Mouse (Mus musculus) spleen, adult 18-20 months (tissue): ENCODE measurements around the gene Methig1.
A peak's percentile ranks its signal among the peaks of the same experiment; 100 is the strongest.
"Not testable (repeated sequence)": the region's sequence is repeated elsewhere in the genome, so short reads cannot be mapped to it uniquely, and the experiment has no call there.

Source experiments
- DNase-seq, 2 experiments: peaks; one replicate each; pipeline ENCODE4 v3.0.0; 2022; ENCODE audit warnings: mixed read lengths in 2 of 2

Methig1 gene

GRCm38 (mm10) chr15:100352711-100353250 is at the start of gene Methig1, which contains the start of gene Mettl7a2:
Gene Methig1, plus strand, starts transcription at chr15:100353149.
Gene Mettl7a2, plus strand, starts transcription at chr15:100353200.
- DNase-seq, result no peak

GRCm38 (mm10) chr15:100303428-100304018 is 49.4 kb upstream of the Methig1 start:
- DNase-seq, result no peak

GRCm38 (mm10) chr15:100304019-100304991 is 48.6 kb upstream of the Methig1 start, which contains the start of gene Mettl7a1:
Gene Mettl7a1, plus strand, starts transcription at chr15:100304140.
- DNase-seq, result peak; percentile 61 to 67

GRCm38 (mm10) chr15:100306201-100306600 is 46.7 kb upstream of the Methig1 start:
- no peak for DNase-seq

DNA sequence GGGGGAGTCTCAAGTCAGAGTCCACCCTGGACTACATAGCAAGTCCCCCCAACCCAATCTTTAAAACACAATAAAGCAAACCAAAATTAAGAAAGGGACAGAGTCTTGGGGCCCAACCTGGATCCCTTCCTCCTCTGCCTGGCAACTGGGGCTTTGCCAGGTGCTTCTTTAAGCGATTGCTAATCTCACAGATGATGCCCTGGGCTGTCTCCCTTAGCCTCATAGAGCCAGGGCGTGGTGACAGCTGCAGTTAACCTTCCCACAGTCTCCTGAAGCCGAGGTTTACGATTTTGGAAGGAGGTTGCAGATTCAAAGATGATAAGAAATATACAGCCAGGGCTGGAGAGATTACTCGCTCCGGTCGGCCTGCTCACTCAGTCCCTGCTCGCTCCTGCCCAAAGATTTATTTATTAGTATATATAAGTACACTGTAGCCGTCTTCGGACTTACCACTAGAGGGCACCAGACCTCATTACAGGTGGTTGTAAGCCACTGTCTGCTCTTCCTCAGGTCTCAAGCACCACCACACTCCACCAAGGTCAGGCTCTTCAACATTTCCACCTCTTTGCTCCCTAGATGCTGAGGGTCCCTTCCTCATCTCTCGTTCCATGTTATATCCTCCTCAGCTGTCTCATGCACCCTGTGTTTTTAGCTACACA is 45.4 kb upstream of the Methig1 start:
- DNase-seq, result peak in 1 of 2 experiments; percentile 23

DNA sequence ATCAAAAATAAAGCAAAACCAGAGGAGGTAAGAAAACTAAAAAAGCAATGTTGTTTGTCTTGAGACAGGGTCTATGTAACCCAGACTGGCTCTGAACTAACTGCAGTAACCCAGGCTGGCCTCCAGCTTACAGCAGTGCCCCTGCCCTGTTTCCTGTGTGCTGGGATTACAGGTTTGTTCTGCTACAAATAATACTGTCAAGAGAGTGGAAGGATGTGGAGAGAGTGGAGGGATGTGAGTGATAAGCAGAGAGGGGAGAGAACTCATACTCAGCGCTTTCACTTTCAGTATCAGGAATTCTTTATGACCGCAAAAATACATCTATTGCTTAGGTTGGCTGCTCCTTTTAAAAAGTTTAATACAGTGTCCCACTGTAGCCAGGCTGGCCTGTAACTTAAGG is 40.6 kb upstream of the Methig1 start:
- DNase-seq, result no peak

GRCm38 (mm10) chr15:100314448-100315145 is 38.4 kb upstream of the Methig1 start:
- DNase-seq, result no peak

GRCm38 (mm10) chr15:100318014-100318671 is 34.8 kb upstream of the Methig1 start:
- DNase-seq, result not testable (repeated sequence)

DNA sequence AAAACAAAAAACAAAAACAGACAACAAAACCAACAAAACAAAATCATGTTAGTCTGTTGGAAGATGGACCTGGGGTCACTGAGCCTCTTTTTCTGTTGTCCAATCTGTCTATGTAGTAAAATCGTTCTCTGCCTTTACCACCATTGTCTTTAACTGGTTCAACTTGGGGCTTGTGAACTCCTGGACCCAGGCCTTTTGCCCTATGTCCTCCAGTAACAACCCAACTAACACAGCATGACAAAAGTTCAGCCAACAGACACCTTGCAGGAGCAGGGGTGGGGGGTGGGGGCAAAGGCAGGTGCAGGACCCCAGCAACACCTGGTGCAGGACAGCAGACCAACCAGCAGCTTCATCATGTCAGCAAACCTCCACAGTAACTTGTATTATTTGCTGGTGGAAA is 33.1 kb upstream of the Methig1 start:
- DNase-seq, result no peak

- no peak for DNase-seq
These were observed 32.5 kb upstream of the Methig1 start for GRCm38 (mm10) chr15:100320295-100320905.

DNA sequence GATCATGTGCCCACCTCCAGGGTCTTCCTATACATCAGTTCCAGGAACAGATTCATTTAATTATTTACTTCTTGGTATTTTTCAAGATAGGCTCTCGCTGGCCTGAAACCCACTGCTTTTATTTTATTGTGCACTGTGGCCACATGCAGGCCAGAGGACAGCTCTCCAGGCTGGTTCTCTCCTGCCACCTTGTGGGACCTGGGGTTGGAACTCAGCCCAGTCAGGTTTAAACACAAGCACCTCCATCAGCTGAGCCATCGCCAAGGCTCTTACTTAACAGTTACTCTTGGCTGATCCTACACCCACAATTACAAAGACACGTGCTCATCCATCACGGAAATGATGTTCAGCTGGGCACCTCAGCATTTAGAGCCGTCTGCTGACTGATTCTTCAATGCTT is 31.8 kb upstream of the Methig1 start:
- no peak for DNase-seq

DNA sequence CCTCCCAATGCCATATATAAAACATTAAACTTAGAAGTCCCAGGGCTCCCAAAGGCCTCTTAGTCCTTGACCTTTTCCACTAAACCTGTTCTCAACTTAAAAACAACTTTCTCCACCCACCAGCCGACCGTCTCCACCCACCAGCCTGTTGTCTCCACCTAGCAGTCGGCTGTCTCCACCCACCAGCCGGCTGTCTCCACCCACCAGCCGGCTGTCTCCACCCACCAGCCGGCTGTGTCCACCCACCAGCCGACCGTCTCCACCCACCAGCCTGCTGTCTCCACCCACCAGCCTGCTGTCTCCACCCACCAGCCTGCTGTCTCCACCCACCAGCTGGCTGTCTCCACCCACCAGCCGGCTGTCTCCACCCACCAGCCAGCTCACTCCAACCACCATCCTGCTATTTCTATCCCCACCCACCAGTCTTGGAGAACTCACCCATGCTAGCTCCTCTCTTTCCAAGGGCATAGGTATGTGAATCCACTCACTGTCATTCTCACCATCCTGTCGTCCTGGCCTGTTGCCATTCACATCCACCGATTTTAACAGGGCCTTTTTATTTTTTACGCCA is 28.8 kb upstream of the Methig1 start:
- no peak for DNase-seq

DNA sequence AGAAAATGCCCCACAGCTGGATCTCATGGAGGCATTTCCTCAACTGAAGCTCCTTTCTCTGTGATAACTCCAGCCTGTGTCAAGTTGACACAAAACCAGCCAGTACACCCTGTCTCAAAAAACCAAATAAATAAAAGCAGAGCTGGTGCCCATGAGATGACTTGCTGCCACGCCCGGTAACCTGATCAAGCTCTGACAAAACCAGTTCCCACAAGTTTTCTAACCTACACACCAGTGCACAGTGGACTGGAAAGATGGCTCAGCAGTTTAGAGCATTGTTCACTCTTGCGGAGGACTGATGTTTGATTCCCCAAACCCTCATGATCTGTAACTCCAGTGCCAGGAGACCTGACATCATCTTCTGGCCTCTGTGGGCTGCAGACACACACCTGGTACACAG is 27.7 kb upstream of the Methig1 start:
- no peak for DNase-seq

- DNase-seq, result not testable (repeated sequence)
These were observed 24.9 kb upstream of the Methig1 start for GRCm38 (mm10) chr15:100328089-100328488.

DNA sequence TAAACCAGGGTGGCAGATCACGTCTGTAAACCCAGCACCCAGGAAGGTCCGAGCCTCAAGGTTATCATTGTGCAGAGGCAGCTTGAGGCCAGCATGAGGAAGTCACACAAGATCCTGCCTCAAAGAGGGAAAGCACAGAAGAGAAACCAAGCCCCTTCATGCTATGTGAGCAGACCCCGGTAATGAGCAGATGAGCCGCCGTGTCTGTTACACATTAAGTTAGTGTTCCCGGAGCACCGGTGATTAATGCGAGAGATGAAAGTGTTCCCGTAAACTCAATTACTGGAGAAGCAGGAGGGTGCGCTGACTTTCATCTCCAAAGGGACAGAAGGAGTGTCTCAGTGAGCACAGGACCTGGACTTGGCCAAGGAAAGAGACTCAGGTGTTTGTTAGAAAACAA is 23.6 kb upstream of the Methig1 start:
- DNase-seq, result not testable (repeated sequence)

DNA sequence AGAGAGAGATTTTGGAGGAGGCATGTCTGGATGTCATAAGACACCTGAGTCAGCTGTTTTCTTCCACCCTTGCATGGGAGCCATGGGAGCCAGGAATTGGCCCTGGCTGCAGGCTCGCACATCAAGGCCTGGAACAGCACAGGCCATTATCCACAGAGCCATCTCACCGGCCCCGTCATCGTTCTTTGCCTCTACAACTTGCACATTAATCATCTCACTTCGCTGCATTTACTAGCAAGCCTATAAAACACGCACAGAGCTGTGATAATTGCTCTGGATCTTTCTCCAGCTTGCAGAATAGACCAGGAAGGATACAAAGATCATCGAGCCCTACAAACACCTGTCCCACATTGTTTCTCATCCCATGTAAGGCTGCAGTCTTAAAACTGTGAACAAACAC is 22.2 kb upstream of the Methig1 start:
- no peak for DNase-seq

GRCm38 (mm10) chr15:100332077-100332961 is 20.6 kb upstream of the Methig1 start:
- not testable (repeated sequence) for DNase-seq

- no peak for DNase-seq
These were observed 18.3 kb upstream of the Methig1 start, which contains the start of gene Mettl7a3 for GRCm38 (mm10) chr15:100334629-100335028. Gene Mettl7a3, plus strand, starts transcription at chr15:100334929.

DNA sequence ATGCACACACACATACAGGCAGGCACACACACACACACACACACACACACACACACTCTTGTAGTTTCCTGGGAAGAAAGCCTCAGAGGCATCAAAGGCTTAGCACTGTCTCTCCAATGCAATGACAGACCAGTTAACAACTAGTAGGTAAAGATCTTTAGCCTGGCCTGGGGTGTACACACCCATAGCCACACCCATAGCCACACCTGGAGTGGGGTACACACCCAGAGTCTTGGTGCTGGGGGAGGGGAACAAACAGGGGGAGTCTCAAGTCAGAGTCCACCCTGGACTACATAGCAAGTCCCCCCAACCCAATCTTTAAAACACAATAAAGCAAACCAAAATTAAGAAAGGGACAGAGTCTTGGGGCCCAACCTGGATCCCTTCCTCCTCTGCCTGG is 15.6 kb upstream of the Methig1 start:
- DNase-seq, result not testable (repeated sequence)

DNA sequence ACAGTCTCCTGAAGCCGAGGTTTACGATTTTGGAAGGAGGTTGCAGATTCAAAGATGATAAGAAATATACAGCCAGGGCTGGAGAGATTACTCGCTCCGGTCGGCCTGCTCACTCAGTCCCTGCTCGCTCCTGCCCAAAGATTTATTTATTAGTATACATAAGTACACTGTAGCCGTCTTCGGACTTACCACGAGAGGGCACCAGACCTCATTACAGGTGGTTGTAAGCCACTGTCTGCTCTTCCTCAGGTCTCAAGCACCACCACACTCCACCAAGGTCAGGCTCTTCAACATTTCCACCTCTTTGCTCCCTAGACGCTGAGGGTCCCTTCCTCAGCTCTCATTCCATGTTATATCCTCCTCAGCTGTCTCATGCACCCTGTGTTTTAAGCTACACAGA is 15.1 kb upstream of the Methig1 start:
- peak; percentile 35 to 60 for DNase-seq
